Mouse (Mus musculus) hindbrain, postnatal 0 days (tissue): ENCODE data around the gene Magee1. TPM values are rescaled to one million over a fixed set of nuclear protein-coding genes. Genes with fewer than 3 reads are reported as not detected.
"Not testable (repeated sequence)": the region's sequence is repeated elsewhere in the genome, so short reads cannot be mapped to it uniquely, and the experiment has no call there.

Experiments
- ATAC-seq: fragments of 200-750 bp; cut with Nextera tagmentation; 2 replicates; pipeline ENCODE4 v1.8.0; 2017; ENCODE audit warnings: mild to moderate bottlenecking, moderate TSS enrichment, moderate library complexity
- DNase-seq: peaks from one replicate; pipeline ENCODE4 v3.0.0-alpha.2; 2015; ENCODE audit warnings: low spot score
- H3K27ac ChIP-seq: fragments of 300-500 bp; sonication (generic); 2 replicates; pipeline ENCODE4 v1.5.1; 2014; ENCODE audit warnings: mild to moderate bottlenecking
- H3K27me3 ChIP-seq: fragments of 300-500 bp; sonication (generic); 2 replicates; pipeline ENCODE4 v1.6.1; 2014; ENCODE audit warnings: low read length, mixed read lengths; ENCODE audit not compliant: insufficient read depth
- H3K36me3 ChIP-seq: fragments of 300-500 bp; sonication (generic); 2 replicates; pipeline ENCODE4 v1.6.1; 2014; ENCODE audit warnings: low read length, mixed read lengths; ENCODE audit not compliant: insufficient read depth
- H3K4me1 ChIP-seq: fragments of 300-500 bp; sonication (generic); 2 replicates; pipeline ENCODE4 v1.6.1; 2014; ENCODE audit warnings: antibody characterized with exemption, low read length, mixed read lengths; ENCODE audit not compliant: insufficient read depth
- H3K4me2 ChIP-seq: fragments of 300-500 bp; sonication (generic); 2 replicates; pipeline ENCODE4 v1.6.1; 2014; ENCODE audit warnings: low read depth, mild to moderate bottlenecking, low read length, moderate library complexity, mixed read lengths
- H3K4me3 ChIP-seq: fragments of 300-500 bp; sonication (generic); 2 replicates; pipeline ENCODE4 v1.5.1; 2014; ENCODE audit warnings: low read length
- H3K9ac ChIP-seq: fragments of 300-500 bp; sonication (generic); replicated peaks from 2 replicates; pipeline ENCODE4 v1.6.1; 2014; ENCODE audit warnings: mild to moderate bottlenecking, low read length, moderate library complexity, mixed read lengths
- H3K9me3 ChIP-seq: fragments of 300-500 bp; sonication (generic); 2 replicates; pipeline ENCODE4 v1.6.1; 2016; ENCODE audit warnings: low read length, mixed read lengths
- CTCF ChIP-seq: IDR thresholded peaks from 2 replicates; pipeline ENCODE4 v1.5.1; 2016; ENCODE audit warnings: antibody characterized with exemption, control low read depth, low read depth
- WGBS: fragments of 180-500 bp; shearing (Covaris S2); extraction: QIAGEN DNeasy Blood & Tissue Kit; methylation state at CpG from one replicate; pipeline ENCODE4 v1.1.7; 2014; 5-methylcytosine and 5-hydroxymethylcytosine counted together
- polyA plus RNA-seq: library from polyadenylated mRNA; unstranded; fragments of >200 nt; fragmentation: Nextera tagmentation; extraction: Ambion mirVana; gene quantifications from 2 replicates; pipeline ENCODE4 v1.2.1, GENCODE M21; 2015
- total RNA-seq: library from RNA; depleted of rRNA; stranded (reverse); fragments of >200 nt; gene quantifications from 2 replicates; pipeline ENCODE4 v1.2.3, GENCODE M21; 2014; rRNA removed

The Magee1 gene
- total RNA-seq, result 237 and 253 TPM in 2 replicates
- polyA plus RNA-seq, result 196 and 211 TPM in 2 replicates

- ATAC-seq (peak; percentile 80), DNase-seq (peak; percentile 85)
- WGBS, result 20% methylated on average over 65 of the region's 65 CpGs
- Histone ChIP-seq H3K27me3 (no peaks in the 10 kb centered on the region; the same call in 1 of the 2 replicates), H3K4me1 (no peaks in the 10 kb centered on the region), H3K9me3 (no peaks in the 10 kb centered on the region), H3K36me3 (no peaks in the 10 kb centered on the region), H3K4me3 (peak within 1 kb of the TSS; percentile 56), H3K27ac (peak within 1 kb of the TSS; percentile 92), H3K9ac (peak within 1 kb of the TSS; percentile 78), H3K4me2 (peak within 1 kb of the TSS; percentile 61)
- TF ChIP-seq CTCF, result no peak
Observed at GRCm38 (mm10) chrX:105120275-105121226, at the start of gene Magee1. Gene Magee1, plus strand, starts transcription at chrX:105120378.

GRCm38 (mm10) chrX:105079151-105079550 is 41.0 kb upstream of the Magee1 start:
- Histone ChIP-seq H3K9me3 (no peaks in the 10 kb centered on the region), H3K4me2 (peak overlapping the region; percentile 75), H3K4me1 (no peaks in the 10 kb centered on the region), H3K27ac (0 out of 2 replicates have a peak overlapping the region, but pooled peaks have one; percentile 36), H3K36me3 (no peaks in the 10 kb centered on the region), H3K27me3 (no peaks in the 10 kb centered on the region), H3K9ac (peak overlapping the region; percentile 47), H3K4me3 (peak overlapping the region; percentile 47)
- DNase-seq, result no peak
- TF ChIP-seq CTCF, result no peak
- 11% methylated on average over 12 of the region's 12 CpGs for WGBS
- ATAC-seq, result peak; percentile 61

GRCm38 (mm10) chrX:105079615-105080092 is 40.5 kb upstream of the Magee1 start, which contains the start of gene Pbdc1:
Gene Pbdc1, plus strand, starts transcription at chrX:105079756.
- peak within 1 kb of the TSS; percentile 47 for H3K4me3 ChIP-seq
- peak within 1 kb of the TSS; percentile 75 for H3K4me2 ChIP-seq
- ATAC-seq (peak; percentile 99), DNase-seq (peak; percentile 96)
- no peaks in the 10 kb centered on the region for H3K9me3 ChIP-seq
- peak within 1 kb of the TSS; percentile 47 for H3K9ac ChIP-seq
- H3K27me3 ChIP-seq, result no peaks in the 10 kb centered on the region
- H3K36me3 ChIP-seq, result no peaks in the 10 kb centered on the region
- H3K4me1 ChIP-seq, result no peaks in the 10 kb centered on the region
- no peak for TF ChIP-seq CTCF
- H3K27ac ChIP-seq, result peak within 1 kb of the TSS; percentile 41; the same call in 1 of the 2 replicates
- WGBS, result 11% methylated on average over 35 of the region's 35 CpGs

GRCm38 (mm10) chrX:105080096-105080495 is 40.1 kb upstream of the Magee1 start:
- Histone ChIP-seq H3K9ac (peak overlapping the region; percentile 37; the same call in 1 of the 2 replicates), H3K27ac (0 out of 2 replicates have a peak overlapping the region, but pooled peaks have one; percentile 41), H3K4me3 (peak overlapping the region; percentile 47), H3K4me2 (peak overlapping the region; percentile 75), H3K9me3 (no peaks in the 10 kb centered on the region), H3K27me3 (no peaks in the 10 kb centered on the region), H3K4me1 (no peaks in the 10 kb centered on the region), H3K36me3 (no peaks in the 10 kb centered on the region)
- TF ChIP-seq CTCF, result no peak
- WGBS, result 16% methylated on average over 8 of the region's 8 CpGs
- DNase-seq, result no peak
- ATAC-seq, result no peak; the same call in 1 of the 2 replicates

GRCm38 (mm10) chrX:105083013-105083412 is 37.2 kb upstream of the Magee1 start:
- not testable (repeated sequence) for H3K9ac ChIP-seq, H3K27ac ChIP-seq, DNase-seq, ATAC-seq, H3K4me2 ChIP-seq, H3K27me3 ChIP-seq, H3K4me3 ChIP-seq, H3K36me3 ChIP-seq, H3K4me1 ChIP-seq, H3K9me3 ChIP-seq
- WGBS, result 88% methylated on average over 7 of the region's 7 CpGs

- Histone ChIP-seq H3K9ac (no peak overlapping the region), H3K4me3 (no peak overlapping the region), H3K4me1 (no peaks in the 10 kb centered on the region), H3K9me3 (no peaks in the 10 kb centered on the region), H3K4me2 (no peak overlapping the region), H3K36me3 (no peaks in the 10 kb centered on the region), H3K27ac (no peak overlapping the region), H3K27me3 (no peaks in the 10 kb centered on the region)
- DNase-seq (peak; percentile 75), ATAC-seq (peak; percentile 38; the same call in 1 of the 2 replicates)
- 44% methylated on average over 5 of the region's 5 CpGs for WGBS
- peak; percentile 68 for TF ChIP-seq CTCF
Observed at GRCm38 (mm10) chrX:105104175-105104574, 16.0 kb upstream of the Magee1 start.
